Mouse (Mus musculus) adrenal gland, postnatal 36 days (tissue): Measurements from ENCODE around the gene Gm37240. TPM values are rescaled to one million over a fixed set of nuclear protein-coding genes. Genes with fewer than 3 reads are reported as not detected.
"Not testable (repeated sequence)": the region's sequence is repeated elsewhere in the genome, so short reads cannot be mapped to it uniquely, and the experiment has no call there.

ENCODE experiments used
- DNase-seq, 2 experiments: peaks; one replicate each; pipeline ENCODE4 v3.0.0; 2021; ENCODE audit warnings: mixed read lengths in 1 of 2
- total RNA-seq, 2 experiments: library from RNA; stranded (reverse); gene quantifications; 2 replicates each; pipeline ENCODE4 v1.2.3; 2021

Gene Gm37240
- total RNA-seq, 2 experiments from 2014 or later, result 2.5 to 4.5 TPM

DNA sequence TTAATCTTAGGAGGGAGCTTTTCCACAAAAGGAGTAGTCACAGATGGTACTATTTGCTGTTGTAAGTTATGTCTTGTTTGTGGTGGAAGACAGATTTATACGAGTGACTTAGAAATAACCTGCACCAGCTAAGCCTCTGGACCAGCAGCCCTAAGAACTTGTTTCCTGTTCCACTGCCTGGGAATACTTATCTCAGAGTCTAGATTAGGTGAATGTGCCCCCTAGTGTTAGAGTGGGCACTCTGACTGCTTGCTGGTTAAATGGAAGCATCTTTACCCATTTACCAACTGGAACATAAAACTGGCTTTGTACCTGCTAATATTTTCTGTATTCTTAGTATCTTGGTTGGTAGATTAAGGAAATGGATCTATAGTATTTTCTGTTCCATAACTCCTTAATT is 997.7 kb downstream of the Gm37240 start:
- peak in 1 of 2 experiments; percentile 21 for DNase-seq

DNA sequence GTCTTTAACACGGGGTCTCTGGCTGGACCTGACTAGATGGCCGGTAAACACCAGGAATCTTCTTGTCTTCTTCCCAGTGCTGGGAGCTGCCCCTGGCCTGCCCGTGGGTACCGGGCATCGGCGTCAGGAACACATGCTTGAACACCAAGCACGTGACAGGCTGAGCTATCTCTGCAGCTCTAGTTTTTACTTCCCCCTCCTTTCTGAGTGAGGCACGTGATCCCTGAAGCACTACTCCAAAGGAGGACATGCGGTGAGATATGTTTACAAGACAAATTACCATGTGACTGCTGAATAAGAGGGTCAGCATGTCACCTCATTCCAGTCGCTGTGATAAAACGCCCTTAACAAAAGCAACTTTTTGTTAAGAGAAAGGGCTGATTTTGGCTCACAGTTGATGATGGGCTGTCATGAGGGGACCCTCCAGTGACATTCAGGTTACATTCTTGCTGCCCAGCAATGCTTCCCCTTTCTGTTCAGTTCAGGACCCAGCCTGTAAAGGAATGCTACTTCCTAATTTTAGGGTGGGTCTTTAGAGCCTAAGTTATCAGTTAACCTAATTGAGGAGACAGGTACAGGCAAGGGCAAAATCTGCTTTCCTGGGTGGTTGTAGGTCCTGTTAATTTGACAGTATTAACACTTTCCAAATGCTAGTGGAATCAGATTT is 1003.4 kb downstream of the Gm37240 start:
- peak; percentile 2 to 5 for DNase-seq

DNA sequence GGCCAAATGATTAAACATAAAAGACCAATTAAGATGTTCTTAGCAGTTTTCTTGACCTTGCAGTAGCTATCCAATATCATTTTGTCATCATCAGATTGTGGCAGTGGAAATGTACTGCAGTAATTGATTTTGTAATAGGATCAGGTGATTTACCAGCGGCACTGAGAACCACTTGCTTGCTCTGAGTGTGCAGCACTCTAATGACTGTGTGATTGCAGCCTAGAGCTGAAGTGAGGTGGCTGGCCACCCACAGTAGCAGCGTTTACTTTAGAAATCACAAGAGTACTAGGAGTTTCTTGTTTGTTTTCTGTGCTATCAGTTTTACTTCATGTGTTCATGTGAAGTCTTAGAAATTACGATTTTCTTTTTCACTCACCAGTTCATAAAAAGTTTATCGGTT is 1011.1 kb downstream of the Gm37240 start:
- no peak for DNase-seq

- DNase-seq, result no peak
These were observed 1012.0 kb downstream of the Gm37240 start for GRCm38 (mm10) chr3:84875306-84875705.

- DNase-seq, result no peak
These were observed 1017.2 kb downstream of the Gm37240 start for GRCm38 (mm10) chr3:84870126-84870525.

DNA sequence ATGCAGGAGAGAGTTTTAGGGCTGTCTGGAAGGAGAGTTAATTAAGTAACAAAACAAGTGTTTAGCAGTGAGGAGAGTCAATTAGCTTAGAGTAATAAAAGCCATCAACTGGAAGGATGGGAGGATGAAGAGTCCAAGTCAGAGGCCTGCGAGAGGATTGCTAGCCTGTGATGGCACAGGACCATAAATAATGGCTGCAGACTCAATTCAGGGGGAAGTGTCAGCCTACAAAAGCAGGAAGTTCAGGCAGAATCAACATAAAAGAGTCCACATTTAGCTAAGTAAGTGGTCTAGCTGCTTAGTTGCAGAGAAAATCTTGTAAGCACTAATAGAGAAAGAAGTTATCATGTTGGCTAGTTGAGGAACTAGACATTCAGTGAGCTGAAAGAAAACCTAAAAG is 1019.3 kb downstream of the Gm37240 start:
- no peak for DNase-seq

DNA sequence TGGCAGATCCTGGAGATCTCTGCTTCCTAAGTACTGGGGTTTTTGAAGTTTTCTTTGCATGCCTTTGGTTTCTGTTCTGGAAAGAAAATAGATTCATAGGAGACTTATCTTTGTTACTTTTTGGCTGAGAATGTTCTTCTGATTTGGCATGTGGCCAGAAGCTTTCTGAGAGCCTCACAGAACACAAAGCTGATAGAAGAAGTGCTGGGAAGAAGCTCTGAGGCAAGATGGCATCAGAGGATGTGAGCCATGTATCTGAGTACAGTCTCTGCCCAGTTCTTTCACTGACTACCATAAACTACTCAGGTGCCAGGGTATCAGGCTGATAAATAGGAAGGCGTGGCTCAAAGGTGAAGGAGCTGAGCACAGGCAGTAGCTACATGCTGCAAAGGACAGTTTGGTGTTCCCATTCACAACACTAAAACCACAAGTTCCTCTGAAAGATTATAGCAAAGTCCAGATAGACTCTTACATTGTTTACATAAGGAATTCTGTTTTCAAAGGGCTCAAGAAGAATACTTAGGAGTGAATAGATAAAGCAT is 1019.8 kb downstream of the Gm37240 start:
- peak in 1 of 2 experiments; percentile 6 for DNase-seq

- no peak for DNase-seq
These were observed 1020.5 kb downstream of the Gm37240 start for GRCm38 (mm10) chr3:84866866-84867265.

GRCm38 (mm10) chr3:84865684-84866083 is 1021.6 kb downstream of the Gm37240 start:
- no peak for DNase-seq

DNA sequence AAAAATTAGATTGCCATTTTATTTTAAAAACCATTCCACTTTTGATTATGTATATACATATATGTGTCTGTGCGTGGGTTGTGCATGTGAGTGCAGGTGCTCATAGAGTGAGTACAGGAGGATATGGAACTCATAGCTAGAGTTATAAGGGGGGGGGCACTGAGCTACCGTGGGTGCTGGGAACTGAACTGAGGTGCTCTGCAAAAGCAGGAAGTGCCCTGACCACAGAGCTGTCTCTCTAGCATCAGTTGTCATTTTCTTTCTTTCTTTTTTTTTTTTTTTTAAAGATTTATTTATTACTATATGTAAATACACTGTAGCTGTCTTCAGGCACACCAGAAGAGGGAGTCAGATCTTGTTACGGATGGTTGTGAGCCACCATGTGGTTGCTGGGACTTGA is 1025.5 kb downstream of the Gm37240 start:
- DNase-seq, result not testable (repeated sequence)

- DNase-seq, result no peak
These were observed 1026.6 kb downstream of the Gm37240 start for GRCm38 (mm10) chr3:84860669-84861068.

GRCm38 (mm10) chr3:84854440-84854839 is 1032.9 kb downstream of the Gm37240 start:
- DNase-seq, result no peak

DNA sequence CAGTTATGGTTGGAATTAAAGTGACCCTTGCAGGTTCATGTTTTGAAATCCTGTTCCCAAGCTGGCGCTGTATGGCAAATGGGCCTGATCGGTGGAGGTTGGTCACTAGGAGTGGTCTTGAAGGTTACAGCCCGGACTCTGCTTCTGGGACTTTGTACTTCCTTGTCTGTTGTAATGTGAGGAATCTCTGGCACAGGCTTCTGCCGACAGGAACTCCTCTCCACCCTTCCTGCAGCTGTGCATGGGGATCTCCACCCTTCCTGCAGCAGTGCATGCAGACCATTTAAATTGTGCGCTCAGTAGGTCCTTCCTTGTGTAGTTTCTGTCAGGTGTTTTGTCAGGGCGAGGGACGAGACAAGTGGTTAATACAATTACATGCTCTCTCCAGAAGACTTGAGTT is 1034.4 kb downstream of the Gm37240 start:
- peak; percentile 18 to 46 for DNase-seq

GRCm38 (mm10) chr3:84851801-84852200 is 1035.5 kb downstream of the Gm37240 start:
- DNase-seq, result no peak

DNA sequence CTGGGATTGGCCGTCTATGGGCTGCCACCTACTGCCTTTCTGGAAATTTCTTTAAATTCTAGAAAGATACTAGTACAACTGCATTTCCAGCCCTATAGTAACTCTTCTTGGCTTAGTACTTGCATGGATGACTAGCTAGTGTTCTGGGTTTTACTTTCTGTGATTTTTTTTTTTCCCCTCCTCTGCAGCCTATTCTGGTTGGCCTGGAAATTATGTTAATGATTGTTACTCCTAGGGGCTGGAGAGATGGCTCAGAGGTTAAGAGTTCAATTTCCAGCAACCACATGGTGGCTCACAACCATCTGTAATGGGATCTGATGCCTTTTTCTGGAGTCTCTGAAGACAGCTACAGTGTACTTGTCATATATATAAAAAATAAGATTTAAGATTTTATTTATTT is 1036.9 kb downstream of the Gm37240 start:
- no peak for DNase-seq

DNA sequence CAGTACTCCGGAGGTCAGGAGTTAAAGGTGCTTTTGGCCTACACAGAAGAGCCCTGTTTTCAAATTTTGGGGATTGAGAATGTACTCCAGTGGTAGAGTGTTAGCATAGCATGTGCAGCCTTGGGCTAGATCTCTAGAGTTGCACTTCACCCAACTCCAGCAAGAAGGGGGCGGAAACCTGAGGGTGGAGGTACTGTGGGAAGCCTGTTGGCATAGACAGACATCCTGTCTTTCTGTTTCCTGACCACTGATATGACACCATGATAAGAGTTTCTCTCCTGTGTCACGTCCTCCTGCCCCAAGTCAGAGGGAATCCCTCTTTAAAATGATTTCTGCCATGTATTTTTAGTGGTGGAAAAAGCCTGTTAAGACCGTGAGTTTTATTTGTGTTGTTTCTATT is 1038.5 kb downstream of the Gm37240 start:
- DNase-seq, result peak in 1 of 2 experiments; percentile 10

DNA sequence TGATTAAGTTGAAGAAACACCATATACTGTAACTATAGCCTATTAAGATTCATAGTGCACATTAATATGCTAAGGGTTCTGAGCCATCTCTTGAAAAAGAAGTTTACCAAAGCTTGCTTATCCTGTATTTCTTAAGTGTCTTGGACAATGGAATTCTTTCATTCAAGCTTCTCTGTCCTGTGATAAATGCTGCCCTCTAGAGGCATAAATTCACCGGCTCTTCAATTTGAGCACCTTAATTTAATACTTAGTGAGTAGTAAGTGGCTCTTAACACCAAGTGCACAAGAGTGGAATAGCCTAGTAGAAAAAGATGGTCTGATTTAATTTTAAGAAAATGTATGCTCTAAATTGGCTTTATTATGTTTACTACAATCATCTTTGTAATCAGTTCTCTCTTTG is 1043.7 kb downstream of the Gm37240 start:
- peak; percentile 15 to 73 for DNase-seq

DNA sequence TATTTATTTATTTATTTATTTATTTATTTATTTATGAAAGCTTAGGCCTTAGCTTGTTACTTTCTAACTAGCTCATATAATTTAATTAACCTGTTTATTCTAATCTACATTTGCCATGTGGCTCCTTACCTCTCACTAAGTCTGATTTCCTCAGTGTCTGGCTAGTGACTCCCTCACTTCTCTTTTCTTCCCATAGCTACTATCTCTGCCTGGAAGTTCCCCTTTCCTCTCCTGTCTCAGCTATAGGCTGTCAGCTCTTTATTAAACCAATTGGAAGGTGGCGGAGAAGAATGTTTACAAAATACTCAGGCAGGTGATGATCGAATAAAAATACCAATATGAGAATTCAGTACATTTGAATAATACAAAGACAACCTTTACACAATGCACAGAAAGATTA is 1044.5 kb downstream of the Gm37240 start:
- no peak for DNase-seq

- DNase-seq, result no peak
These were observed 1046.0 kb downstream of the Gm37240 start for GRCm38 (mm10) chr3:84841271-84841670.

DNA sequence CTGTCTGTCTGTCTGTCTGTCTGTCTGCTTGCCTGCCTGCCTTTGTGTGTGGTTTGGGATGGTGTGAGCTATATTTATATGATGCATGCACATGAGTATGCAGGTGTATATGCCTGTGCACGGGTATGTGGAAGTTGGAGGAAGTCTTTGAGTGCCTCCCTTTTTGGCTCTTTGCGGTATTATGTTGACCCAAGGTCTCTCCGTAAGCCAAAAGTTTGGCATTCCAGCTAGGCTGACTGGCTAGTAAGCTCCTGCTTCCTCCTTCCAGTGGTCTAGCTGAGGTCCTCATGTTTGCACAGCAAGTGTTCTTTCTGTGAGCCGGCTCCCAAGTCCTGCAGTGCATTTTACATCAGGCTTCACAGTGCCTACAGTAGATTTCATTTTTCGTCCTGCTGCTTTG is 1047.8 kb downstream of the Gm37240 start:
- no peak for DNase-seq

GRCm38 (mm10) chr3:84837984-84838383 is 1049.3 kb downstream of the Gm37240 start:
- no peak for DNase-seq

DNA sequence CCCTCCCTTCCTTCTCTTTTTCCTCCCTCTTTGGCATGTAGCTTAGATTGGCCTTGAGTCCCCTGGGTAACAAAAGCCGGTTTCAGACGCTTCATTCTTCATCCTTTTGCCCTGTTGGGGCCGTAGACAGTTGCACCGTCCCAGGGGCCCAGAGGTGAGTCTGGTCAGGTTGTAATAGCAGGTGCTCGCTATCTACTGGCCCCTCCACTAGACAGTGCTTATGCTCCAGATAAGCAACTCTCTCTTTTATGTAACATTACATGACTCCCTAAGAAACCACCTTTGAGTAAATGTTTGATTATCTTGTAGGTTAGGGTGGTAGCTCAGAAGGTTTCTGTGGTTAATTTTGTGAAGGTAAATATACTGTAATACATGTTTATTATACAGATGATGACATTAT is 1051.3 kb downstream of the Gm37240 start:
- DNase-seq, result no peak

DNA sequence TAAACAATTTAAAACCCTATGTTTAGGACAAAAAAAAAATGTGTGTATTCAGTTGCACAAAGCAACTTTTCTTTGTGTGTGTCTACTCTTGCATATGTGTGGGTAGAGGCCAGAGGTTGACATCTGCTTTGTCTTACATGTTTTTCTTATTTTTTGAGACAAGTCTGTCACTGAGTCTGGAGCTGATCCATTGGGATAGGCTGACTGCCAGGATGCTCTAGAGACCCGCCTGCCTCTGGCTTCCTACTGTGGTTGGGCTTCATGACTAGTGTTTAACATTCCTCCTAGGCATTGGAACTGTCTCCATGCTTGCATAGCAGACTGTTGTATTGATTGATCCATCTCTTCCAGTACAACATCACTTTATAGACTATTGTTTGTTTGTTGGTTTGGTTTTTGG is 1058.0 kb downstream of the Gm37240 start:
- no peak for DNase-seq

GRCm38 (mm10) chr3:84827617-84828016 is 1059.7 kb downstream of the Gm37240 start:
- DNase-seq, result no peak
